Mouse (Mus musculus) kidney, postnatal 4 days (tissue): ENCODE measurements around the gene Pi4ka.

Experiments used
- DNase-seq, 2 experiments: peaks; one replicate each; pipeline ENCODE4 v3.0.0; 2021; ENCODE audit warnings: mixed read lengths in 2 of 2

Gene Pi4ka

GRCm38 (mm10) chr16:17334574-17334973 lies 71.5 kb downstream of the Pi4ka start:
- no peak for DNase-seq

DNA sequence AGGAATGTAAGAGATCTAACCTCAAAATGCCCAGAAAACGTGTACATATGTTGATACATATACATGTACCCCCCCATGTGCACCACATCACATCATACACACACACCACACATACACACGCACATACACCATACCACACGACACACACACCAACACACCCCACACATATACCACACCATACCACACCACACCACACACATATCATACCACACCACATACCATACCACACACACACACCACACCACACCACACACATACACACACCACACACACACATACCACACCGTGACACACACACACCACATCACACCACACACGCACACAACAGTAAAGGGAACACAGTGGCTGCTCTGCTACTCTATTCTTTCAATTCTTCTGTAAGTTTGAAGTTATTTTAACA lies 74.3 kb downstream of the Pi4ka start:
- no peak for DNase-seq

DNA sequence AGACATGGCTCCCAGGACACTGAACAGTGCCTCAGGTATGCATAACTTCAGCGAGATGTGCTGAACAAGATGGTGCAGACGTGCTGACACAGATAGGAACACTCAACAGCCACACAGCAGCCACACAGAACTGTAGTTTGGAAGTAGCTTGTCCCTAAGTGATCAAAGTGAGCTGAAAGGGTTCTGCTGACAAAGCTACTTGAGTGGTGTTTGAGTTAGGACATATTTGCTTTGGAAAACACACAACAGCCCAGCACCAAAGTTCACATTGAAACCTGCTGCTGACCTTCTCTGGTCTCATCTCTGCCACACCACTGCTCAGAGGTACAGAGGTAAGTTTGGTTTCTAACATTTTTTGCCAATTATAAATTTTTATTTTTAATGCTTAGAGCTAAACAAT lies 75.0 kb downstream of the Pi4ka start, which contains the start of gene Serpind1:
Serpind1 (plus strand) TSS at position 256 of the 400 bp plus-strand sequence.
- DNase-seq: no peak

GRCm38 (mm10) chr16:17329848-17330570 lies 76.1 kb downstream of the Pi4ka start:
- DNase-seq: no peak

DNA sequence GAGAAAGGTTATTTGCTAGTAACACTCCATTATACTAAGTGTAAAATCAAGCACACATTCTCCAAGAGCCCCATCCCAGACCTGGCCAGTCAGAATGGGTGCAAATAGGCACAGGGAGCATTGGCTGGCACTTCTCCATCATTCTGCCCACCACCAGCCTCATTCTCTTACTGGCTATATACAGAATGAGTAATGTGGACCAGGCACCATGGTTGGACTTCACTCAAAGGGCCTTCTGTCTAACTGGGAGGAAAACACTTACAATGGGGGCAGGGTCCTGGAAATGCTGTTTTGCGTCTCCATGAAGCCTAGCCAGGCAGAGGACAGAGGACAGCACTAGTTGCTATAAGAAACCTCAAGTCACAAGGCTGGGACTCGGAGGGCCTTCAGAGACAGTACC lies 80.0 kb downstream of the Pi4ka start:
- DNase-seq: no peak

GRCm38 (mm10) chr16:17324745-17325144 lies 81.4 kb downstream of the Pi4ka start:
- no peak for DNase-seq

DNA sequence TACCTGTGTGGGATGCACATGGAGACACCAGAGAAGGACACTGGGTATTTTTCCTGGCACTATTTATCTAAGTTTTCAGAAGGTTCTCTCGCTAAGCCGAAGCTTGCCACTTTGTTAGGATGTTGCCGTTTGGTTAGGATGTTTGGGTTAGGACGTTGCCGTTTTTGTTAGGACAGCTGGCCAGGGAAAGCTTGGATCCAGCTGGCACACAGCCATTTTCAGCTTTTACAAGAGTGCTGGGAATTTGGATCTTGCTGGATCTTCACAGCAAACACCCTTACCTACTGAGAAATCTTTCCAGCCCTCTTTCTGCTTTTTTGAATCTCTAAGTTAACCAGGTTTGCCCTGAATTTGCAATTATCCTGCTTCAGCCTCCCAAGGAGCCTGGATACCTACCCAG lies 84.6 kb downstream of the Pi4ka start:
- peak; percentile 11 to 30 for DNase-seq

- no peak for DNase-seq
Measured at GRCm38 (mm10) chr16:17316554-17316953, 89.6 kb downstream of the Pi4ka start.

DNA sequence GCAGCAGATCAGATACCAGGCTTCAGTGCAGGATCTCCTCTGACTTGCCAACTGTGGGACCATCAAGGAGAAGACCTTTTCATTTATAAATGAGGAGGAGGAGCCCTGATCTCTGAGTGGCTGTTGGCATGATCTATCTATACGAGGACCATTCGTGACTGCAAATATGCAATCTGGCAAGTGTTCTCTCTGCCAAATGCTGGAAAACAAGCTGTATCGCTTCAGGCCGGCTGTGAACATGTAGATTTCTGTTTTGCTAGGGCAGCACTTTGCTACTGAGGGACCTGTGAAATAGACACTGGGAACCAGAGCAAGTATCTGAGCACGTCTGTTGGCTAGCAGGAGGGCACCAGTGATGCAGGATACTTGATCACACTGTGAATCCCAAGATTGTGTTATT lies 93.6 kb downstream of the Pi4ka start:
- DNase-seq: no peak

DNA sequence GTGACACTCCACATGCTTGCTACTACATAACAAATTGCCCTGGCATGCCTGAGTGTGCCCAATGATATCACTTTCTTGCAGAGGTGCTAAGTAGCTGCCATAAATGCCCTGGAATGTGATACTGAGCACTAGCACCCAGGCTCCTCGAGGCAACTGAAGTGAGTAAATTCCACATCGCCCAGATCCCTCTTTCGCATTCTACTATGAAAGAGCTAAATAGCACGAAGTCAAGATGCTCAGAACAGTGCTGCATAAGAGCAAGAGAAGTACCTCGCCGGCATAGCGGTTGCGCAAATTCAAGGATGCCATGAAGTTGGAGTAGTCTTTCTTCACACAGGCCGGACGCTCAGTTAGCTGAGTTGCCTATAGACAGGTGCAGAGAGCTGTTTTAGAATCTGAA lies 97.1 kb downstream of the Pi4ka start:
- DNase-seq: no peak

GRCm38 (mm10) chr16:17307461-17307860 lies 98.7 kb downstream of the Pi4ka start:
- DNase-seq: no peak

DNA sequence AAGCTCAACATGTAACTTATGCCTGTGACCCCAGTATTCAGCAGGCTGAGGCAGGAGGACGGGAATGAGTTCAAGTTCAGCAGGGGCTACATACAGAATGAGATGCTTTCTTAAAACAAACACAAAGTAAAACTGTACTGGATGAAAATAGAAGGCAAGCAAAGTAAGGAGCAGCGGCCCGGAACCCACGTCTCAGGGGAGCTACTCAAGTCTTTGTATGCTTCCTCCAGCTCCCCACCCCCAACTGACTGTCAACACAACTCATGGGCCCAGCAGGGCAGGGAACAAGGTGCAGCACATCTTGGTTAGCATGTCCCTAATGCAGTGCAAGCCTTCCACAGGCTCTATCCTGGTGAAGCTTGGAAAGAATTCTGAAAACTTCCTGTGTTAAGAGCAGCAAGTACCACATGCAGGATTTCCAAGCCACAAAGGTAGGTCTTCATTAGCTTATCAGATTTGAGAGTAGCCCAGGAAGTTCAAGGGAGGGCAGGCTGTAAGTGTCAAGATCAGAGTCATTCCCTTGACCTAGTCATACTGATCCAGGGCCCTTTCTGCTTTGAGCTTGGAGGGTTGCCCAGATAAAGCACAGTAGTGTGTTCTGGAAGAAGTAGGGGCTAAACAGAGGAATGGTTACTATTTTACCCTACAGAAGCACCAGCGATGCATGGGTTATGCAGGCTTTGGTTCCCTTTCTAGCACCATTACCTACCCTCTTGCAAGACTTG lies 102.4 kb downstream of the Pi4ka start:
- no peak for DNase-seq

GRCm38 (mm10) chr16:17300818-17301217 lies 105.3 kb downstream of the Pi4ka start:
- no peak for DNase-seq

DNA sequence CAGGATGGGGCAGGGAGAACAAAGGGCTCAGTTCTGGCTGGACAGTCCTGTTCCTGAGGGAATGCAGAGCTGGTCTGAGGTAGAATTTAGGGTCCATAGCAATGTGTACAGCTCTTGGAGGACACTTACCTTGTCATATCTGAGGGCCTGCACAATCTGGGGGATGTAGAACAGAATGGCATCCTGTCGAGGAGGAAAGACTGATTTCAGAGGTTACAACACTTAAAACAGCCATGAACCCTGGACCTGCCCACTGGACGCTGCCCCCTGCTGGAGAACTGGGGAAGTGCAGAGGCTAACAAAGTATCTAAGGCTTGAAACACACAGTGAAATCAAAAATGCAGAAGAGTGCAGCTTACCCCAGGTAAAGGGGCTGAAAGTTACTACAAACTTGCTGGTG lies 113.4 kb downstream of the Pi4ka start:
- DNase-seq: peak; percentile 89 to 91

GRCm38 (mm10) chr16:17291016-17291415 lies 115.1 kb downstream of the Pi4ka start:
- no peak for DNase-seq

DNA sequence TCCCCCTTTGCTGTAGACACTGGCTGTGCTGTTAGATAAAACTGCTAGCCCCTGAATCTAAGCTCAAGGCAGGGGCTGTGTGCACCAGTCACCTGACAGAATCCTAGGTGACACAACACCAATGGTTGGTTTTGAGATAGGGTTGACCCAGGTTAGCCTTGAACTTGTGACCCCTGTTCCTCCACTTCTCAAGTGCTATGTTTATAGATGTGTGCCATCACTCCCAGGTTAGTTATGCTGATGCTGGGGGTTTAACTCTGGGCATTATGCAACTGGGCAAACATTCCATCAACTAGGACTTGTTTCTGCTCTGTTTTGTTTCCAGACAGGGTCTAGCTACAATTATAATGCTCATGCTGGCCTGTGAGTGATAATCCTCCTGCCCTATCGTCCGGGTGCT lies 119.0 kb downstream of the Pi4ka start:
- DNase-seq: no peak

DNA sequence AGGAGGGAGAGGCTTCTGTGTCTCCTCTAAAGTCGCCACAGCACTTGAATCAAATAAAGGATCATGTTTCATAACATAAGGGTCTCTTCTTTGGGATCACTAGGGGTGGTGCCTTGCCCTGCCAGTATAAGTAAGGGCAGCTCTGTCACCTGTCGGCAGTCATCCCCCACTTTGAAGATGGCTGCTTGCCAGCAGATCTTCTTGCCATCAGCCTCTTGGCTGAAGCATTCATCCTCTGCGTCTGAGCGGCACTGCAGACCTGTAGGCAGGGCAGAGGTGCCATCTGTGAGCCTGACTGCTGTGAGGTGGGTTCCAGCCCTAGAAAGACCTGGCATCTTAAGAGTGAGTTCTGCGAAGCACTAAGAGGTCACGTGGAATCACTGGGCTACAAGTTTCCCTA lies 123.0 kb downstream of the Pi4ka start:
- DNase-seq: no peak

- DNase-seq: no peak
Measured at GRCm38 (mm10) chr16:17280471-17280870, 125.6 kb downstream of the Pi4ka start.

GRCm38 (mm10) chr16:17277342-17278211 lies 128.5 kb downstream of the Pi4ka start:
- peak; percentile 58 to 71 for DNase-seq

DNA sequence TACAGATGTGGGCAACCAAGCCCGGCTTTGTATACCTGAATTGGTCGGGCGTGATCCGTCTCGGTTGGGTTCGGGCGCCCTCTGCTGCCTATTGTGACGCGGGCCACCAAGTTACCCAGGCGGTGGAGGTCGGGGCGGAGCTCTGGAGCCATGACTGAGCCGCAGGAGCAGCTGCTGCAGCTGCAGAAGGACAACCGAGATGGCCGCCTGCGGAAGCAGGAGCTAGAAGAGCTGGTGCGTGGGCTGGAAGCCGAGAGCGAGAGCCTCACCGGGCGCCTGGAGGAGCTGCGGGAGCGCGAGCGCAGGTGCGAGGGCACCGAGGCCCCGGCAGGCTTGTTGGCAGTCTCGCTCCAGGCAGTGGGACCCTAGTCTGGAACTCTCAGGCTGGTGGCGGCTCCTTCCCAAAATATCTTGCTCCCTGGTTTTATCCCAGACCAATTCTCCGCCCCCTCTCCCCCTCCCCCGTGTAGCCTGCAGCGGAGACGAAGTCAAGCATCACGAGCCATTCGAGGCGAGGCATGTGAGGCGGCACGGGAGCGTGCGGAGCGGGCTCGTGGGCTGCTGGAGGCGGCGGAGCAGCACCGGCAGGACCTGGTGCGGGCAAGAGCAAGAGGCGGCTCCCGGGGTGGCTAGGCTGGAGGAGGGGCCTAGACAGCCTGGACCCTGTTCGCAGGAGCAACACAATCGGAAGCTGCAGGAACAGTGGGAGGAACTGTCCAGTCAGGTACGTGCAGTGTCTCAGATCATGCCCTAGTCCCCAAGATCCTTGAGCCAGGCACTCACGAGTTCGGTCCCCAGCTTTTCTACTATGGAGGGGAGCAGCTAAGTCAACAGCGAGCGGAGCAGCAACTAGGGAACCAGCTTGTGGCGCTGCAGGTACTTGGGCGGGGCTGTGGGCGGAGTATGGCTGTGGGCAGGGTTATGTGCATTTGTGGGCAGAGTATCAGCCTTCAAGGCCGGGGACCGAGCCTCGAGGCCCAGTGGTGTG lies 129.7 kb downstream of the Pi4ka start:
- DNase-seq: peak; percentile 96 to 97

DNA sequence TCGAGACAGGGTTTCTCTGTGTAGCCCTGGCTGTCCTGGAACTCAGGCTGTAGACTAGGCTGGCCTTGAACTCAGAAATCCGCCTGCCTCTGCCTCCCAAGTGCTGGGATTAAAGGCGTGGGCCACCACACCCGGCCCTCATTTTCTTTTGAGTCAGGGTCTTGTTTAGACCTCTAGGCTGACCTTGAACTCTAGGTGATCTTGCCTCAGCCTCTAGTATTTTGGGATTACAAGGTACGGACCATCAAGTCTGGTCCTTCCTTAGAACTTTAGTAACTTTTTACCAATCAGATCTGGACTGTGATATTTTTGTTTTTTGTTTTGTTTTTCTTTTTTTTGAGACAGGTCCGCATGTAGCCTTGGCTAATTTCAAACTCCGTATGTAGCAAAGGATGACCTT lies 130.4 kb downstream of the Pi4ka start, which contains the start of gene Tmem191c:
Tmem191c (plus strand) TSS at position 357 of the 400 bp plus-strand sequence.
- DNase-seq: no peak

- no peak for DNase-seq
Measured at GRCm38 (mm10) chr16:17271856-17272255, 134.3 kb downstream of the Pi4ka start.
